Mouse (Mus musculus) embryo, embryonic 11.5 days (tissue): ENCODE results near the gene Irf1.

Experiments used
- DNase-seq: peaks from one replicate; pipeline ENCODE4 v3.0.0-alpha.2; 2012; ENCODE audit warnings: low read depth, low spot score

Gene Irf1

DNA sequence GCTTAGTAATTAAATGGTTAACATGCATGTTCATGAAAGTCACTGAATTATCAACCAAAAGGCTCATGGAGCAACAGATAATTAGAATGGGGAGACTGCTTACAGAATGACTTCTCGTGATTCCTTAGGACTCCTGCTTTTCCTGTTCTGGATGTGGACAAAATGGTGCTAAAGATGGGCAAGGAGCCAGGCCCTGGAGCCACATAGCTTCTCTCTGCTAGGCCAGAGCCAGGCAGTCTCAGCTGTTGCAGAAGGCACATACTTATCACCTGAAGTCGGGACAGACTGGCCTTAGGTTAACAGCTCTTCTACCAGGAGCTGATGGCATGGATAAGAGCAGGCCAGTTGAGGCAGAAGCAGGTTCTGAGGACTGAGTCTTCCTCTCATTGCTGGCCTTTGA, 40.9 kb downstream of the Irf1 start:
- DNase-seq: no peak

DNA sequence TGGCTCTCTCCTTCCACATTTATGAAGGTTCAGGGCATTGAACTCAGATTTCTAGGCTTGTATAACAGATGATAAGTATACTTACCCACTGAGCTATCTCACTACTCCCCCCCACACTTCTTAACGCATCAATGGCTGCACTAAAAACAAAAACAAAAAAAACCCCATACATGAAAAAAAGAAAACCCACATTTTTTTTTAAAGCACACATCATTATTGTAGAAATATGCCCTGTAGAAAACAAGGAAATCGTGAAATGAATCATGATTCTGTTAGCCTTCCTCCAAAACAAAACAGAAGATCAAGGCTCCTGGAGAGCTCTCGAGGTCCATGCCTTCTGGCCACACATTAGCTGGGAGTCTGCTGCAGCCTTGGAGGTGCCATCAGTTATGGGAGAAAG, 41.5 kb downstream of the Irf1 start:
- no peak for DNase-seq

DNA sequence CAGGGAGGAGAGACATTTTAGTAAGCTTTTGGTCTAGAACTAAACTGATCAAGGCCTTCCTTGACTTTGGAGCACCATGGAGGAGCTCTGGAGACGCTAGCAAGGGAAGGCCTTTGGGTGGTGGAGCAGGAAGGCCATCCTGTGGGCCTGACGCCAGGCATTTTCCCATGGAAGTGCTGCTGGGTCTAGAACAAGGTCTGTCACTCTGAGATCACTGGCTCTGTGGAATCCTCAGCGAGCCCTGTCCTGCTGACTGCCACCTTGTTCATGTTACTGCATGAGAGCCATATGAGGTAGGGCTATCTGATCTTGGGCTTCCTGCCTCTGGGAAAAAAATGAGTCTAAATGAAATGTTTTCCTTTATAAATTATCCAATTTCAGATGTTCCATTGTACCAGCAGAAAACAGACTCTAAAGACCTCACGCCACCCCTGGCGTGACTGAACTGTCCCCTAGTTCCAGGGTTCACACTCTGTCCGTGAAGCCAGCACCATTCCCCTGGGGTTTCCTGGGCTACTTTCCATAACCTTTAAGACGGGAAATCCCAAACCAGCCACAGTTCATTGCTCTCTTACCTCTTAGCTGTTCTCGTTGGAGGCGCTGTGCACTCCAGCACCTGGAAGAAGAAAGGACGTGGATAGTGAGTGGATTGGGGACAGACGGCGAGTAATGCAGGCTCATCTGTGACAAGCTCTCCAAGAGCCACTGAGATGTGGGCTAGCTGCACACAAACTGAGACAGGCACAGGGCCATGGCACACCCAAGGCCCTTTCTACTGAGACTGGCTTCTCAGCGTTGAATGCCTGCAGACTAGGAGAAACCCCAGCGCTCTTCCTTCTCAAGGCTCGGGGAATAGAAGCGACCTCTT, 43.4 kb downstream of the Irf1 start:
- no peak for DNase-seq

DNA sequence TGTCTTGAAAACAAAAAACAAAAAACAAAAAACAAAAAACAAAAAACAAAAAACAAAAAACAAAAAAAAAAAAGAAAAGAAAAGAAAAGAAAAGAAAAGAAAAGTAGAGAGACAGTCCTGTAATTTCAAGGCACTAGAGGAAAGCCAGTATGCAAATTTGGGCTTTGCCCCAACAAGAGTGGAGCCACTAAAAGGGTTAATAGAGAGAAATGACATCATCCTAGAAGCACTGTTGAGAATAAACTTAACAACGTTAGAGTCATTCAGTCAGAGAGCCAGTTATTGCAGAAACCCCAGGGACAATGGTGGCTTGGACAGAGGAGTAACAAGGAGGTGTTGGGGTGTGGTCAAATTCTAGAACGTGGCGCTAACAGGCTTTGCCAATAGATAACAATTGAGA, 45.0 kb downstream of the Irf1 start:
- DNase-seq: no peak

DNA sequence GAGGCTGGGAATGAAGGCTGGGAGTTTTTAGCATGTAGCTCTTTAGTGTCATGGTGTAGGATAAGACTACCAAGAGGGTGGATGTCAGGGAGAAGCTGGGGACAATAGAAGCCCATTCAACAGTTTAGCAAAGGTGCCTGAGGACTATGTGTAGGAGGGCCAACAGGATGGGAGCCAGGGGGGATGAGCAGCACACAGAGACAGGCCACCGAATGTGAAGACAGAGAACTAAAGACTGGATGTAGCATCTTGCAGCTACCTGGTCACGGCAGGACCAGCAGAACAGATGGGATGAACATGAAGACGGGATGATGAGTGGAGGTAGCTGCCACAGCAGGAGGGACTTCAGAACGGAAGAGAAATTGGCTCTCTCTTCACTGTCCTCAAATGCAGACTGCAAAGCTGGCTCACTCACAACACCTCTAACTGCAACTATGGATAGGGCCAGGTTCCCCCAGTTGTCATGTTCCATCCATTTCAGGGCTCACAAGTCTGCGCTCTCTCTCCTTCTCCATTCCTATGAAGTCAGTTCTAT, 47.1 kb downstream of the Irf1 start:
- DNase-seq: no peak

DNA sequence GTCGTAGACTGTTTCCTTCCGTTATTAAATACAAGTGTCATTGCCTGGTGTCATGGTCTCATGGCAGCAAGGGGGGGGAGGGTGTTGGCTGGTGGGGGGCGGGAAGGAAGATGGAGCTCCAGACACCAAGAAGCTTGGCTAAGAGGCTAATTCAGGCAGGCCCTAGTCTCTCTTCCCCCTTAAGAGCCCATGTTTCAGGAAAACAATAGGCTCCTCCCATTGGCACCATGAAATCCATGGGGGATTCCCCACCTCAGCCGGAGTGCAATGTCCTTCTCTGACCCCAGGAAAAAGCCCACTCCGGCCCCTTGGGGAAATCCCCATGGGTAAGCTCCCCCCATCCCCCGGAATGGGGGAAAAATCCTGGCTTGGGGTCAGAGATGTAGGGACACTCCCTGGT, 49.0 kb downstream of the Irf1 start:
- no peak for DNase-seq

DNA sequence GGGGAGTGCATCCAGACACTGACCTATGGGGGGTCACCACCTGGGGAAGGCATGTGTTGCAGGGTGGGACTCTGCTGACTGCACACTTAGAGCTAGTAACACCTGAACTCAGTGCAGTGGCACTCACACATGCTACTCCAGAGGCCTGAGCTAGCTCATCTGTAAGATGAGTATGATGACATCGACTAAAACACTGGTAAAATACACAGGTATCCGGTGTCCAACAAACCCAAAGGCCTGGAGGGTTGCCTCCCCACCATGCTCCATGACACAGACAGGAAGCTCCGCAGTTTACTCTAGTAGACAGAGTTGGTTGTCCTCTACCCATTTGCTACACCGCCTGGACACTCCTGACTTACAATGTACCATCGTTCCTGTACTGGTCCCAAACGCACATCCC, 49.7 kb downstream of the Irf1 start:
- no peak for DNase-seq

DNA sequence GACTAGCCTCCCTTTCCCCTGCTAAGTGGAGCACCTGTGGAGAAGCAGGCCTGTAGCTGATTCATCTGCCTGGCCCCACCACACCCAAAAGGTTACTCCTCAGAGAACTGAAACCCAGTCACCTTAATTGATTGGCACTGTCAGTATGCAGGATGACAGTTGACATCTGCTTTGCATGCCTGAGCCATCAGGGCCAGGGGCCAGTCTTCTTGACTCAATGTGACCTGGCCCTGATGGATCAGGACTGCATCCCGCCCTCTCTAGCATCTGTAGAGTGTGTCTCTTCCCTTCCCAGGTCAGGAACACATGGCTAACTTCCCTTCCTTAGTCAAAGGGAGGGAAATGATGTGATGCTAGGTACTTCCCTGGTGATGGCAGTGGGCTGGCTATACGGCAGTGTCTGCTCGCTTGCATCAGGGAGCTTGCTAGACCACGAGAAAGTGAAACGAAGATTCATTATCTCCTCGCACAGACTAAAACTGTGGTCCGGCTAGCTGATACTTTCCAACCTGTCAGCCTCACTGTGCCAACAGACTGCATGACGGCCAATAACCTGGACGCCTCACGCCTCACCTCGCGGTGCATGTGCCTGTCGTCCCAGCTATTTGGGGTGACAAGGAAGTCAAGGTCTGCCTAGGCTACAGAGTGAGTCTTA, 50.8 kb downstream of the Irf1 start:
- no peak for DNase-seq

DNA sequence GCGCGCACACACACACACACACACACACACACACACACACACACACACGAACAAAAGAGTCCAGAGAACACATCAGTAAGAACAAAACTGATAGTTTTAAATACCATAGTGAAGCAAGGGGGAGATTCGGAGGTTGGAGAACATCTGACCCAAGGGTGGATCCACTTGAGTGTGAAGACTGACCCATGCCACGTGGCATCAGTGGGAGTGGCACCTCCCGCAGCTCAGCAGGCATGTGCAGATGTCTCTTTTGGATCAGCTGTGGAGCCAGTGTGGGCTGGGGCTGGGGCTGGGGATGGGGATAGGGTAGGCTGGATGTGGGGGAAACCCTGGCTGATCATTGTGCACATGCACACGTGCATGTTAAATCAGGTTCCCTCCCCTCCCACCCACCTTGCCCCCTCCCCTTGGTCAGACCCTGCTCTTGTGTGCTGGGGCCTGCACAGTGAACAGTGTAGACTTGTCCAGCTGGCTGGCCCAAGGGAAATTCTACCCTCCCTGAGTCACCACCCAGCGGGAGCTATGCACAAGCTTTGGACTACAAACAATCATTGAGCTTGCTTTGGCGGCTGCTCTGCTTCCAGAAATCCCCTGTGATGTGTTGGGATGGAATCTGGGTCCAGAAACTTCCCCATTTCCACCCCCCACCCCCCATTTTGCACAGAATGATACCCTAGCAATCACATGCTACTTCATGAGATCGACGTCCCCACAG, 51.6 kb downstream of the Irf1 start:
- no peak for DNase-seq

DNA sequence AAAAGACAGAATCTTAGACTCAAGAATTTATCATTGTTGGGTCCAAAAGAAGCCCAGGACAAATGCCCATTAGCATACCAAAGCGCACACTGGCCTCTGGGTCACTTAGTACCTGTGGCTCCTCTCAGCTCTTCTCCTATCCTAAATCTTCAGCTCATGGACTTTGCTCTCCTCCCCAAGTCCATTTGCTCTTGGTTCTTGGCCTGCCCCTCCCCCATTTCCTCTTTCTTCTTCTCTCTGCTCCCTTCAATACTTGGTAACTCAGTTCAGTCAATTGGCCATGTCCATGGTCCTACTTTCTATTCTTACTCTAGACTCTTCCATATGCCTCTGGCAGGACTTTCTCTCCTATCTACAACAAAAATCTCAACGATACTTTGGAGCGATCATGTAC, 52.1 kb downstream of the Irf1 start:
- DNase-seq: no peak

DNA sequence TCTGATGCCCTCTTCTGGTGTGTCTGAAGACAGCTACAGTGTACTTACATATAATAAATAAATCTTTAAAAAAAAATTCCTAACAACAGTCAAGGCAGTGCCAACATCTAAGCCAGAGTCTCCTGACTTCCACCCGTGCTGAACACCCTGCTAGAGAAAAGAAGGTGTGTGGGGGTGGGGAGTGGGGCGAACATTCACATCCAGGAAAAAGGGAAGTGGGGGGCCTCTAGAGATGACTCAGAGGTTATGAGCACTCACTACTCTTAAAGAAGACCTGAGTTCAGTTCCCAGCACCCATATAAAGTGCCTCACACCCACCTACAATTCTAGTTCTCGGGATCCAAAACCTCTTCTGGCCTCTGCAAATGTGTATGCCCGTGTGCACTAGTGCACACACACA, 55.6 kb downstream of the Irf1 start:
- DNase-seq: no peak
